Comparison of ENCODE assay signal across 15 mouse cellular contexts in genomic region chr2:34284239-34284638, GRCm38 (mm10).
"Had no signal": no experiment of that assay in that cellular context is flagged by ENCODE, and none has a peak within 500 bp of the region (broad histone marks: within the 10 kb centered on the region; RNA-seq: fewer than 3 reads in every experiment).

No protein-coding gene starts in this region.

- DNase-seq: lung, adult 2 months; lung, postnatal 14 days; lung, postnatal 36 days; right cerebral cortex, postnatal 14 days; thymus, adult 18-20 months; thymus, postnatal 14 days; thymus, postnatal 36 days had no signal

- H3K9me3 ChIP-seq: lung, embryonic 15.5 days; megakaryocyte, embryonic 14.5 days; midbrain, embryonic 13.5 days; midbrain, embryonic 15.5 days; neural tube, embryonic 12.5 days had no signal

- H3K4me2 ChIP-seq: lung, embryonic 15.5 days; midbrain, embryonic 11.5 days; midbrain, embryonic 13.5 days; midbrain, embryonic 15.5 days; neural tube, embryonic 12.5 days had no signal

- H3K4me3 ChIP-seq: lung, embryonic 15.5 days; megakaryocyte, embryonic 14.5 days; midbrain, embryonic 13.5 days; midbrain, embryonic 15.5 days; neural tube, embryonic 12.5 days had no signal

- H3K27ac ChIP-seq: lung, embryonic 15.5 days; macrophage; midbrain, embryonic 13.5 days; midbrain, embryonic 15.5 days; neural tube, embryonic 12.5 days had no signal

- ATAC-seq: lung, postnatal 0 days; midbrain, embryonic 13.5 days; midbrain, embryonic 15.5 days had no signal

- H3K27me3 ChIP-seq: lung, embryonic 15.5 days; megakaryocyte, embryonic 14.5 days; midbrain, embryonic 13.5 days; midbrain, embryonic 15.5 days; neural tube, embryonic 12.5 days had no signal

- H3K36me3 ChIP-seq: lung, embryonic 15.5 days; midbrain, embryonic 13.5 days; midbrain, embryonic 15.5 days; neural tube, embryonic 12.5 days had no signal

- H3K9ac ChIP-seq: lung, embryonic 15.5 days; midbrain, embryonic 13.5 days; midbrain, embryonic 15.5 days; neural tube, embryonic 12.5 days had no signal

- H3K4me1 ChIP-seq: megakaryocyte, embryonic 14.5 days had no signal
